Mouse (Mus musculus): ENCODE results near the gene Olfr566. TPM values are rescaled to one million over a fixed set of nuclear protein-coding genes. Genes with fewer than 3 reads are reported as not detected.

Gene Olfr566
- polyA plus RNA-seq (2015; fragmentation: Nextera tagmentation; extraction: Ambion mirVana), result not detected in 2 replicates

GRCm38 (mm10) chr7:102858665-102859064 lies at the start of gene Olfr566:
TSS of gene Olfr566 (minus strand) at chr7:102858765.
- Histone ChIP-seq H3K36me3 (ENCODE audit: insufficient read depth, low read length) (no peaks in the 10 kb centered on the region), H3K9ac (replicated peaks; ENCODE audit: low read length) (no peak within 1 kb of the TSS), H3K4me1 (ENCODE audit: insufficient read depth, low read length) (no peaks in the 10 kb centered on the region), H3K4me2 (replicated peaks; ENCODE audit: low read depth, low read length) (no peak within 1 kb of the TSS), H3K27me3 (ENCODE audit: insufficient read depth, low read length) (no peaks in the 10 kb centered on the region), H3K4me3 (ENCODE audit: low read length) (no peak within 1 kb of the TSS), H3K27ac (ENCODE audit: low read length) (no peak within 1 kb of the TSS), H3K9me3 (ENCODE audit: low read length) (no peaks in the 10 kb centered on the region)
- ATAC-seq (ENCODE audit: low FRiP score, low TSS enrichment), result no peak
- 82% methylated on average over 1 of the region's 1 CpGs for WGBS

DNA sequence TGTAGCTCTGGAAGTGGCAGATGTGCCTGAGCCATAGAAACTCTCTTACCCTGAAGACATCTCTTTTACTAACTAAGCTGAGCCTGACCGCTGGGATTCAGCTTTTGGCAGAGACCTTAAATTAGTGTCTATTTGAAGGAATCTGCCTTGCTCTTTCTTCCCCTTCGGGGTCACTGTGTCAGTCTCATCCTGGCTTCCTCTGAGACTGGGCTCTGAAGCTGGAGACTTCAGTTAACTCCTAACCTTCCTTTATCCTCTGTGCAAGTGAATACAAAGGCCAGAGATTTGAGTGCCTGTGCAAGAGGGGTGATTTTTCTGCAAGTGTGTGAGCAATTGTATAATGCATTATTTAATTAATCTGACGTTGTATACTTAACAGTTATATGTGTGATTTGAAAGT lies 32.2 kb upstream of the Olfr566 start, which contains the start of gene Olfr569:
Olfr569 (minus strand) TSS at position 101 of the 400 bp plus-strand sequence.
- no peak within 1 kb of the TSS for H3K27ac ChIP-seq (ENCODE audit: low read length)
- no peak within 1 kb of the TSS for H3K4me3 ChIP-seq (ENCODE audit: low read length)
- no peak within 1 kb of the TSS for H3K4me2 ChIP-seq (replicated peaks; ENCODE audit: low read depth, low read length)
- ATAC-seq (ENCODE audit: low FRiP score, low TSS enrichment), result no peak
- 63% methylated on average over 3 of the region's 3 CpGs for WGBS
- H3K9me3 ChIP-seq (ENCODE audit: low read length), result no peaks in the 10 kb centered on the region
- no peaks in the 10 kb centered on the region for H3K36me3 ChIP-seq (ENCODE audit: insufficient read depth, low read length)
- no peak within 1 kb of the TSS for H3K9ac ChIP-seq (replicated peaks; ENCODE audit: low read length)
- no peaks in the 10 kb centered on the region for H3K27me3 ChIP-seq (ENCODE audit: insufficient read depth, low read length)
- H3K4me1 ChIP-seq (ENCODE audit: insufficient read depth, low read length), result no peaks in the 10 kb centered on the region

- H3K27me3 ChIP-seq (ENCODE audit: insufficient read depth, low read length), result no peaks in the 10 kb centered on the region
- H3K4me3 ChIP-seq (ENCODE audit: low read length), result no peak within 1 kb of the TSS
- no peaks in the 10 kb centered on the region for H3K36me3 ChIP-seq (ENCODE audit: insufficient read depth, low read length)
- H3K9ac ChIP-seq (replicated peaks; ENCODE audit: low read length), result no peak within 1 kb of the TSS
- no peaks in the 10 kb centered on the region for H3K4me1 ChIP-seq (ENCODE audit: insufficient read depth, low read length)
- H3K9me3 ChIP-seq (ENCODE audit: low read length), result no peaks in the 10 kb centered on the region
- ATAC-seq (ENCODE audit: low FRiP score, low TSS enrichment), result no peak
- H3K4me2 ChIP-seq (replicated peaks; ENCODE audit: low read depth, low read length), result no peak within 1 kb of the TSS
- no peak within 1 kb of the TSS for H3K27ac ChIP-seq (ENCODE audit: low read length)
Observed at GRCm38 (mm10) chr7:102876822-102877221, 18.3 kb upstream of the Olfr566 start, which contains the start of gene Olfr568. TSS of gene Olfr568 (plus strand) at chr7:102877122.

DNA sequence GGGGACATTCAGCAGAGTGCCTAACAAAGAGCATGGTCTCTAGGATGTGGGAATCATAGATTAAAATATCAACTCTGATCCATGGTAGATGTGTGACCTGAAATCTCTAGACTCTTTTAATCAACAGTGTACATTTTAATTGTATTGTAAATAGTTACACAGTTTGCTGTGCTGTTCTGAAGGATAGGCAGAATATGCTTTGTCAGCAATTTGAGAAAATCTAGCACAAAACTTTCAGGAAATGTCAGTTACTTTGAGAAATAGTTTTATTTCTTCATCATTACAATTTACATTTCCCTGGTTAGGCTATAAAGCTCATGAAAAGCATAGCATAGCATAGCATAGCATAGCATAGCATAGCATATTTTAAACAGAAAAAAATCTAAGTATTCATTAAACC lies 2.8 kb downstream of the Olfr566 start:
- Histone ChIP-seq H3K9ac (replicated peaks; ENCODE audit: low read length) (no peak overlapping the region), H3K27ac (ENCODE audit: low read length) (no peak overlapping the region), H3K9me3 (ENCODE audit: low read length) (no peaks in the 10 kb centered on the region), H3K27me3 (ENCODE audit: insufficient read depth, low read length) (no peaks in the 10 kb centered on the region), H3K4me2 (replicated peaks; ENCODE audit: low read depth, low read length) (no peak overlapping the region), H3K36me3 (ENCODE audit: insufficient read depth, low read length) (no peaks in the 10 kb centered on the region), H3K4me3 (ENCODE audit: low read length) (no peak overlapping the region), H3K4me1 (ENCODE audit: insufficient read depth, low read length) (no peaks in the 10 kb centered on the region)
- ATAC-seq (ENCODE audit: low FRiP score, low TSS enrichment), result no peak

Other genes with a start within 250 kb of the Olfr566 start
- gene Olfr553, start 240.5 kb downstream of the Olfr566 start, polyA plus RNA-seq (2015; fragmentation: Nextera tagmentation; extraction: Ambion mirVana), result not detected in 2 replicates
- not detected in 2 replicates for gene Olfr554, start 220.3 kb downstream of the Olfr566 start, polyA plus RNA-seq (2015; fragmentation: Nextera tagmentation; extraction: Ambion mirVana)
- not detected in 2 replicates for gene Olfr555, start 199.9 kb downstream of the Olfr566 start, polyA plus RNA-seq (2015; fragmentation: Nextera tagmentation; extraction: Ambion mirVana)
- not detected in 2 replicates for gene Olfr556, start 193.9 kb downstream of the Olfr566 start, polyA plus RNA-seq (2015; fragmentation: Nextera tagmentation; extraction: Ambion mirVana)
- 14.2 and 14.6 TPM in 2 replicates for gene Trim68, start 171.4 kb downstream of the Olfr566 start, polyA plus RNA-seq (2015; fragmentation: Nextera tagmentation; extraction: Ambion mirVana)
- not detected in 2 replicates for gene Olfr557, start 162.9 kb downstream of the Olfr566 start, polyA plus RNA-seq (2015; fragmentation: Nextera tagmentation; extraction: Ambion mirVana)
- 0.92 and 1.1 TPM in 2 replicates for gene Olfr558, start 156.6 kb downstream of the Olfr566 start, polyA plus RNA-seq (2015; fragmentation: Nextera tagmentation; extraction: Ambion mirVana)
- not detected in 2 replicates for gene Olfr33, start 139.7 kb downstream of the Olfr566 start, polyA plus RNA-seq (2015; fragmentation: Nextera tagmentation; extraction: Ambion mirVana)
- not detected in 2 replicates for gene Olfr559, start 131.3 kb downstream of the Olfr566 start, polyA plus RNA-seq (2015; fragmentation: Nextera tagmentation; extraction: Ambion mirVana)
- gene Olfr560, start 99.4 kb downstream of the Olfr566 start, polyA plus RNA-seq (2015; fragmentation: Nextera tagmentation; extraction: Ambion mirVana), result not detected in 2 replicates
- 0.58 and 0.89 TPM in 2 replicates for gene Olfr78, start 99.3 kb downstream of the Olfr566 start, polyA plus RNA-seq (2015; fragmentation: Nextera tagmentation; extraction: Ambion mirVana)
- not detected in 2 replicates for gene Olfr561, start 87.5 kb downstream of the Olfr566 start, polyA plus RNA-seq (2015; fragmentation: Nextera tagmentation; extraction: Ambion mirVana)
- gene Olfr564, start 55.3 kb downstream of the Olfr566 start, polyA plus RNA-seq (2015; fragmentation: Nextera tagmentation; extraction: Ambion mirVana), result not detected in 2 replicates
- not detected in 2 replicates for gene Olfr568, start 18.4 kb upstream of the Olfr566 start, polyA plus RNA-seq (2015; fragmentation: Nextera tagmentation; extraction: Ambion mirVana)
- not detected in 2 replicates for gene Olfr569, start 32.1 kb upstream of the Olfr566 start, polyA plus RNA-seq (2015; fragmentation: Nextera tagmentation; extraction: Ambion mirVana)
- not detected in 2 replicates for gene Olfr570, start 35.8 kb upstream of the Olfr566 start, polyA plus RNA-seq (2015; fragmentation: Nextera tagmentation; extraction: Ambion mirVana)
- not detected in 2 replicates for gene Olfr571, start 58.8 kb upstream of the Olfr566 start, polyA plus RNA-seq (2015; fragmentation: Nextera tagmentation; extraction: Ambion mirVana)
- gene Olfr572, start 65.6 kb upstream of the Olfr566 start, polyA plus RNA-seq (2015; fragmentation: Nextera tagmentation; extraction: Ambion mirVana), result not detected in 2 replicates
- not detected in 2 replicates for gene Olfr573-ps1, start 83.8 kb upstream of the Olfr566 start, polyA plus RNA-seq (2015; fragmentation: Nextera tagmentation; extraction: Ambion mirVana)
- not detected in 2 replicates for gene Olfr574, start 89.7 kb upstream of the Olfr566 start, polyA plus RNA-seq (2015; fragmentation: Nextera tagmentation; extraction: Ambion mirVana)
- gene Olfr575, start 100.0 kb upstream of the Olfr566 start, polyA plus RNA-seq (2015; fragmentation: Nextera tagmentation; extraction: Ambion mirVana), result not detected in 2 replicates
- not detected in 2 replicates for gene Olfr576, start 103.9 kb upstream of the Olfr566 start, polyA plus RNA-seq (2015; fragmentation: Nextera tagmentation; extraction: Ambion mirVana)
- gene Olfr577, start 117.2 kb upstream of the Olfr566 start, polyA plus RNA-seq (2015; fragmentation: Nextera tagmentation; extraction: Ambion mirVana), result not detected in 2 replicates
- not detected in 2 replicates for gene Olfr578, start 130.6 kb upstream of the Olfr566 start, polyA plus RNA-seq (2015; fragmentation: Nextera tagmentation; extraction: Ambion mirVana)
- not detected in 2 replicates for gene Olfr582, start 179.3 kb upstream of the Olfr566 start, polyA plus RNA-seq (2015; fragmentation: Nextera tagmentation; extraction: Ambion mirVana)
- not detected in 2 replicates for gene Olfr583, start 192.5 kb upstream of the Olfr566 start, polyA plus RNA-seq (2015; fragmentation: Nextera tagmentation; extraction: Ambion mirVana)
- gene Olfr584, start 223.1 kb upstream of the Olfr566 start, polyA plus RNA-seq (2015; fragmentation: Nextera tagmentation; extraction: Ambion mirVana), result not detected in 2 replicates
- not detected in 2 replicates for gene Olfr585, start 239.0 kb upstream of the Olfr566 start, polyA plus RNA-seq (2015; fragmentation: Nextera tagmentation; extraction: Ambion mirVana)

All from kidney, embryonic 16.5 days (tissue).